Mouse (Mus musculus): ENCODE measurements around the gene Zfyve16. TPM values are rescaled to one million over a fixed set of nuclear protein-coding genes. Genes with fewer than 3 reads are reported as not detected.

Zfyve16 gene
- polyA plus RNA-seq (2012; rRNA removed) = 13.6 and 15.0 TPM in 2 replicates

GRCm38 (mm10) chr13:92530721-92531211, at the start of gene Zfyve16:
Gene Zfyve16 (minus strand): TSS chr13:92530868.
- Histone ChIP-seq H3K4me3 (replicated peaks; ENCODE audit: insufficient read depth, low read depth, low read length) (peak within 1 kb of the TSS; percentile 65), H3K27me3 (ENCODE audit: control insufficient read depth, insufficient read depth, low read length) (no peaks in the 10 kb centered on the region), H3K27ac (ENCODE audit: insufficient read depth, low read length) (peak within 1 kb of the TSS; percentile 63), H3K4me1 (ENCODE audit: control insufficient read depth, insufficient read depth, low read length) (no peaks in the 10 kb centered on the region)
- TF ChIP-seq POLR2A (IDR thresholded peaks at IDR 0.05; ENCODE audit: borderline replicate concordance, insufficient read depth, low read length) (peak; percentile 94; the same call in 1 of the 2 replicates), CTCF (IDR thresholded peaks at IDR 0.05; ENCODE audit: borderline replicate concordance, insufficient read depth, low read depth, low read length) (no peak)
- DNase-seq = peak; percentile 97 to 99
- WGBS = under 1% methylated on average over 44 of the region's 46 CpGs

DNA sequence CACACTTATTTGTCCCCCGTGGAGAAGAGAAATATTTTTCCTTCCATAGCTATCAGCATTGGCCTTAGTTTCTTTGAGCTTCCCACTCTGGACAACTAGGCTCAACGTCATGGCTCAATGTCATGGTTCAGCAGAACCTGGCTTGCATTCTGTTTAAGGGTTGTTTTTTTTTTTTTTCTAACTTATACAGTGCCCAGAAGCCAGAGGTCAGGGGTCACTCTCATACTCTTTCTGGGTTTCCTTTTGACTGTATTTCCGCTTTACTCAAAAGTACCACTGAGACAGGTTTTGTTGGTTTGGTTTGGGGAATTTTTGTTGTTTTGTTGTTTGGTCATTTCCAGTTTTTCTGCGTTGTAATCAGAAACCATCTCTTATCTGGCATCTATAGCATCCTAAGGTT, 47.5 kb upstream of the Zfyve16 start:
- Histone ChIP-seq H3K4me1 (ENCODE audit: control insufficient read depth, insufficient read depth, low read length) (no peaks in the 10 kb centered on the region), H3K4me3 (replicated peaks; ENCODE audit: insufficient read depth, low read depth, low read length) (no peak overlapping the region), H3K27me3 (ENCODE audit: control insufficient read depth, insufficient read depth, low read length) (no peaks in the 10 kb centered on the region), H3K27ac (ENCODE audit: insufficient read depth, low read length) (no peak overlapping the region)
- no peak for DNase-seq
- WGBS = 76% methylated on average over 4 of the region's 4 CpGs
- TF ChIP-seq POLR2A (IDR thresholded peaks at IDR 0.05; ENCODE audit: borderline replicate concordance, insufficient read depth, low read length) = no peak
- TF ChIP-seq CTCF (IDR thresholded peaks at IDR 0.05; ENCODE audit: borderline replicate concordance, insufficient read depth, low read depth, low read length) = no peak

- no peak for DNase-seq
- WGBS = 56% methylated on average over 6 of the region's 6 CpGs
- Histone ChIP-seq H3K27ac (ENCODE audit: insufficient read depth, low read length) (no peak overlapping the region), H3K4me3 (replicated peaks; ENCODE audit: insufficient read depth, low read depth, low read length) (no peak overlapping the region), H3K27me3 (ENCODE audit: control insufficient read depth, insufficient read depth, low read length) (no peaks in the 10 kb centered on the region), H3K4me1 (ENCODE audit: control insufficient read depth, insufficient read depth, low read length) (no peaks in the 10 kb centered on the region)
- TF ChIP-seq CTCF (IDR thresholded peaks at IDR 0.05; ENCODE audit: borderline replicate concordance, insufficient read depth, low read depth, low read length) (no peak), POLR2A (IDR thresholded peaks at IDR 0.05; ENCODE audit: borderline replicate concordance, insufficient read depth, low read length) (no peak)
Measured at GRCm38 (mm10) chr13:92576688-92577087, 46.0 kb upstream of the Zfyve16 start.

DNA sequence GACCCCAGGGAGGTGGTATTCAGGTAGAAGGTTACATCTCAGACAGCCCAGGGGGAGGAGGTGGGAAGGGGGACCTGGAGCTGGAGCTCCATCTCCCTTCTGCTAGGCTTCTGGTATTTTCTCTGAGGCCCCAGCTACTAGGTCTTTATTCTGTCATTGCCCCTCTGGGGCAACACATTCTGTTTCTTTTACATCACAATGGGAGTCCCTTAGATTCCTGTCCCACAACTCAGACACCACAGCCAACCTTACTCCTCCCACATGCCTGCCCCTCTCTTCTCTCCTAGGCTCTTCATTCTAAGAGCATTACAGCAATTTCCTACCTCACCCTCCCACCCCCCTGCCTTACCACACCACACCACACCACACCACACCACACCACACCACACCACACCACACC, 45.4 kb upstream of the Zfyve16 start, which contains the start of gene Spz1:
TSS of gene Spz1 (minus strand) at position 101 of the 400 bp plus-strand sequence.
- Histone ChIP-seq H3K4me1 (ENCODE audit: control insufficient read depth, insufficient read depth, low read length) (no peaks in the 10 kb centered on the region), H3K4me3 (replicated peaks; ENCODE audit: insufficient read depth, low read depth, low read length) (no peak within 1 kb of the TSS), H3K27me3 (ENCODE audit: control insufficient read depth, insufficient read depth, low read length) (no peaks in the 10 kb centered on the region), H3K27ac (ENCODE audit: insufficient read depth, low read length) (no peak within 1 kb of the TSS)
- no peak for DNase-seq
- no peak for TF ChIP-seq CTCF (IDR thresholded peaks at IDR 0.05; ENCODE audit: borderline replicate concordance, insufficient read depth, low read depth, low read length)

- no peak for DNase-seq
- Histone ChIP-seq H3K4me3 (replicated peaks; ENCODE audit: insufficient read depth, low read depth, low read length) (no peak overlapping the region), H3K4me1 (ENCODE audit: control insufficient read depth, insufficient read depth, low read length) (no peaks in the 10 kb centered on the region), H3K27me3 (ENCODE audit: control insufficient read depth, insufficient read depth, low read length) (no peaks in the 10 kb centered on the region), H3K27ac (ENCODE audit: insufficient read depth, low read length) (no peak overlapping the region)
- no peak for TF ChIP-seq POLR2A (IDR thresholded peaks at IDR 0.05; ENCODE audit: borderline replicate concordance, insufficient read depth, low read length)
- no peak for TF ChIP-seq CTCF (IDR thresholded peaks at IDR 0.05; ENCODE audit: borderline replicate concordance, insufficient read depth, low read depth, low read length)
- 32% methylated on average over 5 of the region's 5 CpGs for WGBS
Measured at GRCm38 (mm10) chr13:92559429-92559828, 28.8 kb upstream of the Zfyve16 start.

- Histone ChIP-seq H3K27me3 (ENCODE audit: control insufficient read depth, insufficient read depth, low read length) (no peaks in the 10 kb centered on the region), H3K4me1 (ENCODE audit: control insufficient read depth, insufficient read depth, low read length) (no peaks in the 10 kb centered on the region), H3K4me3 (replicated peaks; ENCODE audit: insufficient read depth, low read depth, low read length) (no peak overlapping the region), H3K27ac (ENCODE audit: insufficient read depth, low read length) (no peak overlapping the region)
- DNase-seq = no peak
- 62% methylated on average over 2 of the region's 2 CpGs for WGBS
- no peak for TF ChIP-seq CTCF (IDR thresholded peaks at IDR 0.05; ENCODE audit: borderline replicate concordance, insufficient read depth, low read depth, low read length)
Measured at GRCm38 (mm10) chr13:92557229-92557628, 26.6 kb upstream of the Zfyve16 start.

DNA sequence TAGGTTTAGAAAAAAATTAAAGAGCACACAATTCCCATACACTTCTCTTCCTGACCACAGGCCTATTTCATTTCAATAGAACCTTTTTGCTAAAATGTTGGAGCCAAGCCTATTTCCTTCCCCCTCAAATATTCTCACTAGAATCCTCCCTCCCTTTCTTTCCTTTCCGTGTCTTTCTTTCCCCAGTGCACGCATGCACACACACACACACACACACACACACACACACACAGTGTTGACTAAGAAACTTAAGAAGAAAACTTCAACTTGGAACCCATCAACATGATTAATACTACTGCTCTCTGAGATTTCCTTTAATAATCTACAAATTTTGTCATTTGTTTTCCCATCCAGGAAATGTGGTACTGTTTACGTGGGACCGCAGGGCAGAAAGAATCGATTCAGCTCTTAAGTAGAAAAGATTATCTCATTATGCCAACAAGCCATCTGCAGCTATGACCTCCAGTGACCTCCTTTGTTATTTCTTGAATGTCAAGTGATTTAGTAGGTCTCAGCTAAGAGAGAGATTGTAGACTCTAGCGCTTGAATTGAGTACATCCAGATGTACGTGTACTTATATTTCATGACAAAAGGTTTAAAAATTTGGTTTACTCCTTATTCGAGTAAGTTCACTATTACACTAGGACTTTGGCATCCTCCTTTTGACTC, 25.9 kb upstream of the Zfyve16 start:
- Histone ChIP-seq H3K4me1 (ENCODE audit: control insufficient read depth, insufficient read depth, low read length) (no peaks in the 10 kb centered on the region), H3K27ac (ENCODE audit: insufficient read depth, low read length) (no peak overlapping the region), H3K27me3 (ENCODE audit: control insufficient read depth, insufficient read depth, low read length) (no peaks in the 10 kb centered on the region), H3K4me3 (replicated peaks; ENCODE audit: insufficient read depth, low read depth, low read length) (no peak overlapping the region)
- TF ChIP-seq POLR2A (IDR thresholded peaks at IDR 0.05; ENCODE audit: borderline replicate concordance, insufficient read depth, low read length) = no peak
- TF ChIP-seq CTCF (IDR thresholded peaks at IDR 0.05; ENCODE audit: borderline replicate concordance, insufficient read depth, low read depth, low read length) = no peak
- WGBS = 48% methylated on average over 8 of the region's 8 CpGs
- DNase-seq = no peak

GRCm38 (mm10) chr13:92547093-92547492, 16.4 kb upstream of the Zfyve16 start:
- DNase-seq = no peak
- Histone ChIP-seq H3K27me3 (ENCODE audit: control insufficient read depth, insufficient read depth, low read length) (no peaks in the 10 kb centered on the region), H3K4me1 (ENCODE audit: control insufficient read depth, insufficient read depth, low read length) (no peaks in the 10 kb centered on the region), H3K4me3 (replicated peaks; ENCODE audit: insufficient read depth, low read depth, low read length) (no peak overlapping the region), H3K27ac (ENCODE audit: insufficient read depth, low read length) (no peak overlapping the region)
- TF ChIP-seq CTCF (IDR thresholded peaks at IDR 0.05; ENCODE audit: borderline replicate concordance, insufficient read depth, low read depth, low read length) (no peak), POLR2A (IDR thresholded peaks at IDR 0.05; ENCODE audit: borderline replicate concordance, insufficient read depth, low read length) (no peak)
- 85% methylated on average over 4 of the region's 4 CpGs for WGBS

All from cerebellum, adult 2 months (tissue).